Mouse (Mus musculus): ENCODE results near the gene Fgfr2. TPM values are rescaled to one million over a fixed set of nuclear protein-coding genes. Genes with fewer than 3 reads are reported as not detected.

The Fgfr2 gene
- total and polyA plus RNA-seq, 2 experiments from 2014 or later: 17.1 to 47.6 TPM

DNA sequence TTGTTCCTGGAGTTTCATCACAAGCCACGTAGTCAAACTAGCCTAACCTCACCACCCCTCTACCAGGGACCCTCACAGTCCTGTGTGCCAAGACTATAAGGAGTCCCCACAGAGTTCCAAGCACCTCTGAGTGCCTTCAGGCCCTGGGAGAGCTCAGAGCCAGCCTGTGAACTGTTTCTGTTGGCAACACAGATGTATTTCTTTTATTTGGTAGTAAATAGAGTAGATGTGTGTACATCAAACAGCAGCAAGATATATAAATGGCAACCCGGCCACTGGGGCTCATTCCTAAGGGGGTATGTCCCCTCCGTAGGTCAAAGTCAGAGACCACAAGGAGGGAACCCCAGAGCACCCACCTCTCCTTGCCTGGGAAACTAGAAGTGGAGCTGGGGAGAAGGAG is 1574.7 kb downstream of the Fgfr2 start, which contains the start of gene Hmx2:
Gene Hmx2, plus strand, starts transcription at position 301 of the 400 bp plus-strand sequence.
- TF ChIP-seq CTCF (IDR thresholded peaks at IDR 0.05; ENCODE audit: low read depth): no peak
- 5% methylated on average over 3 of the region's 3 CpGs for WGBS

GRCm38 (mm10) chr7:131547481-131547880 is 1575.7 kb downstream of the Fgfr2 start:
- DNase-seq: no peak
- Histone ChIP-seq H3K27me3 (ENCODE audit: insufficient read depth, low read length) (peaks cover 90% of the 10 kb centered on the region), H3K9me3 (ENCODE audit: low read length) (no peaks in the 10 kb centered on the region), H3K9ac (no peak overlapping the region), H3K4me1 (ENCODE audit: insufficient read depth) (no peaks in the 10 kb centered on the region), H3K36me3 (ENCODE audit: insufficient read depth) (no peaks in the 10 kb centered on the region), H3K27ac (ENCODE audit: low read depth, low read length) (no peak overlapping the region), H3K4me2 (ENCODE audit: low read depth) (no peak overlapping the region), H3K4me3 (ENCODE audit: low read depth, low read length) (no peak overlapping the region)
- TF ChIP-seq CTCF (IDR thresholded peaks at IDR 0.05; ENCODE audit: low read depth): no peak
- WGBS: 2% methylated on average over 5 of the region's 5 CpGs
- ATAC-seq: no peak

More for the DNA sequence above, 1574.7 kb downstream of the Fgfr2 start, which contains the start of gene Hmx2:
- H3K27ac ChIP-seq (ENCODE audit: low read depth, low read length): no peak within 1 kb of the TSS
- no peaks in the 10 kb centered on the region for H3K36me3 ChIP-seq (ENCODE audit: insufficient read depth)
- no peak within 1 kb of the TSS for H3K4me3 ChIP-seq (ENCODE audit: low read depth, low read length)
- DNase-seq (no peak), ATAC-seq (no peak)
- H3K9me3 ChIP-seq (ENCODE audit: low read length): no peaks in the 10 kb centered on the region
- no peak within 1 kb of the TSS for H3K4me2 ChIP-seq (ENCODE audit: low read depth)
- peaks cover 83% of the 10 kb centered on the region for H3K27me3 ChIP-seq (ENCODE audit: insufficient read depth, low read length)
- no peak within 1 kb of the TSS for H3K9ac ChIP-seq
- no peaks in the 10 kb centered on the region for H3K4me1 ChIP-seq (ENCODE audit: insufficient read depth)

GRCm38 (mm10) chr7:131546423-131546822 is 1576.7 kb downstream of the Fgfr2 start:
- no peak for ATAC-seq
- H3K36me3 ChIP-seq (ENCODE audit: insufficient read depth): no peaks in the 10 kb centered on the region
- no peak overlapping the region for H3K27ac ChIP-seq (ENCODE audit: low read depth, low read length)
- no peak overlapping the region for H3K4me2 ChIP-seq (ENCODE audit: low read depth)
- 2% methylated on average over 2 of the region's 2 CpGs for WGBS
- H3K9ac ChIP-seq: no peak overlapping the region
- no peak for DNase-seq
- H3K9me3 ChIP-seq (ENCODE audit: low read length): no peaks in the 10 kb centered on the region
- H3K27me3 ChIP-seq (ENCODE audit: insufficient read depth, low read length): peaks cover 92% of the 10 kb centered on the region
- H3K4me3 ChIP-seq (ENCODE audit: low read depth, low read length): no peak overlapping the region
- no peak for TF ChIP-seq CTCF (IDR thresholded peaks at IDR 0.05; ENCODE audit: low read depth)
- no peaks in the 10 kb centered on the region for H3K4me1 ChIP-seq (ENCODE audit: insufficient read depth)

- ATAC-seq (no peak), DNase-seq (no peak)
- WGBS: 1% methylated on average over 13 of the region's 13 CpGs
- no peak for TF ChIP-seq CTCF (IDR thresholded peaks at IDR 0.05; ENCODE audit: low read depth)
- Histone ChIP-seq H3K9ac (no peak overlapping the region), H3K4me3 (ENCODE audit: low read depth, low read length) (no peak overlapping the region), H3K4me2 (ENCODE audit: low read depth) (no peak overlapping the region), H3K27me3 (ENCODE audit: insufficient read depth, low read length) (peaks cover 91% of the 10 kb centered on the region), H3K27ac (ENCODE audit: low read depth, low read length) (no peak overlapping the region), H3K9me3 (ENCODE audit: low read length) (no peaks in the 10 kb centered on the region), H3K4me1 (ENCODE audit: insufficient read depth) (no peaks in the 10 kb centered on the region), H3K36me3 (ENCODE audit: insufficient read depth) (no peaks in the 10 kb centered on the region)
Observed at GRCm38 (mm10) chr7:131545701-131546385, 1577.3 kb downstream of the Fgfr2 start.

DNA sequence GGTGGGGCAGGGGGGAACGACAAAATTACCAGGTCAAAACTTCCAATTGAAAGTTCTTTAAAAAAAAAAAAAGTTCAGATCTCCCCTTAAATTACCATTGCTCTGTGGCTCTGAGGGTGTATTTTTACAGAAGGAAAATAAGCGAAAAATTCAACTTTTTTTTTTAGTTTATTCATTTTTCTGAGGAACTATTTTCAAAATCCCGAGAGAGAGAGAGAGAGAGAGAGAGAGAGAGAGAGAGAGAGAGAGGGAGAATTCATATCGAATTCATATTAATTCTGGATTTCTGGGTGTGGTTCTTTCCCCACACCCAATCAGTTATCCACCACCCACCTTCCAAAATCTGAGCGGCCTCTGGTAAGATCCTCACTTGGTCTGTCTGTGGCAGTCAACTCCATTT is 1578.3 kb downstream of the Fgfr2 start:
- no peak for ATAC-seq

DNA sequence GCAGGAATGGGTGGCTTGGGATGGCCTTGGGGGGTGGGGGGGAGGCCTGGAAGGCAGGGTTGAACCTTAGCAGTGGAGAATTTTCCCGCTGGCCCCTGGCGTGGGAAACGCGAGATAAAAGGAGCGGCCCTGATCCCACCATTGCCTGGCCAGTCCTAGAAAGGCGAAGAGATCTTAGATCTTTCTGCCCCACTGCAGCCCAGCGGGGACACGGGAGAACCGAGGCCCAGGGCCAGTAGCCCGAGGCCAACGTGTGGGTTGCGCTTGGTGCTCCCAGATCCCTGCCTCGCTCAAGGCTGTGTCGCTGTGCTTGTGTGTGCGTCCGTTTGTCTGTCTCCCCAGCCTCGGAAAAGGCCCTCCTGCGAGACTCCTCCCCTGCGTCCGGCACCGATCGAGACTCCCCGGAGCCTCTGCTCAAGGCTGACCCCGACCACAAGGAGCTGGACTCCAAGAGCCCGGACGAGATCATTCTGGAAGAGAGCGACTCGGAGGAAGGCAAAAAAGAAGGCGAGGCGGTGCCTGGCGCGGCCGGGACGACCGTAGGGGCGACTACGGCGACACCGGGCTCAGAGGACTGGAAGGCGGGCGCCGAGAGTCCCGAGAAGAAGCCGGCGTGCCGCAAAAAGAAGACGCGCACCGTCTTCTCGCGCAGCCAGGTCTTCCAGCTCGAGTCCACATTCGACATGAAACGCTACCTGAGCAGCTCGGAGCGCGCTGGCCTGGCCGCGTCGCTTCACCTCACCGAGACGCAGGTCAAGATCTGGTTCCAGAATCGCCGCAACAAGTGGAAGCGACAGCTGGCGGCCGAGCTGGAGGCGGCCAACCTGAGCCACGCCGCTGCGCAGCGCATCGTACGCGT is 1579.3 kb downstream of the Fgfr2 start:
- no peaks in the 10 kb centered on the region for H3K9me3 ChIP-seq (ENCODE audit: low read length)
- no peak overlapping the region for H3K9ac ChIP-seq
- no peak for ATAC-seq
- H3K4me2 ChIP-seq (ENCODE audit: low read depth): no peak overlapping the region
- WGBS: 1% methylated on average over 74 of the region's 75 CpGs
- no peak overlapping the region; the same call in 1 of the 2 replicates for H3K4me3 ChIP-seq (ENCODE audit: low read depth, low read length)
- TF ChIP-seq CTCF (IDR thresholded peaks at IDR 0.05; ENCODE audit: low read depth): no peak
- DNase-seq: peak; percentile 21
- H3K27ac ChIP-seq (ENCODE audit: low read depth, low read length): no peak overlapping the region
- H3K4me1 ChIP-seq (ENCODE audit: insufficient read depth): no peaks in the 10 kb centered on the region
- H3K36me3 ChIP-seq (ENCODE audit: insufficient read depth): no peaks in the 10 kb centered on the region
- peaks cover 94% of the 10 kb centered on the region for H3K27me3 ChIP-seq (ENCODE audit: insufficient read depth, low read length)

More for the DNA sequence above, 1578.3 kb downstream of the Fgfr2 start:
- TF ChIP-seq CTCF (IDR thresholded peaks at IDR 0.05; ENCODE audit: low read depth): no peak
- H3K27ac ChIP-seq (ENCODE audit: low read depth, low read length): no peak overlapping the region
- H3K36me3 ChIP-seq (ENCODE audit: insufficient read depth): no peaks in the 10 kb centered on the region
- H3K4me3 ChIP-seq (ENCODE audit: low read depth, low read length): no peak overlapping the region
- no peaks in the 10 kb centered on the region for H3K4me1 ChIP-seq (ENCODE audit: insufficient read depth)
- no peaks in the 10 kb centered on the region for H3K9me3 ChIP-seq (ENCODE audit: low read length)
- peaks cover 92% of the 10 kb centered on the region for H3K27me3 ChIP-seq (ENCODE audit: insufficient read depth, low read length)
- WGBS: under 1% methylated on average over 5 of the region's 5 CpGs
- H3K9ac ChIP-seq: no peak overlapping the region
- DNase-seq: no peak
- no peak overlapping the region for H3K4me2 ChIP-seq (ENCODE audit: low read depth)

All from forebrain, postnatal 0 days (tissue).